Mouse (Mus musculus) left cerebral cortex, postnatal 36 days (tissue): ENCODE measurements around the gene Lrrc4c. TPM values are rescaled to one million over a fixed set of nuclear protein-coding genes. Genes with fewer than 3 reads are reported as not detected.

Source experiments
- DNase-seq, 2 experiments: peaks; one replicate each; pipeline ENCODE4 v3.0.0; 2021 to 2022; ENCODE audit warnings: low spot score in 2 of 2, mixed read lengths in 1 of 2
- intact Hi-C: fragments of 180-260 bp; cut with DNase I; formaldehyde crosslinking; loops from one replicate; pipeline ENCODE4 v1.15.1; 2025
- total RNA-seq, 2 experiments: library from RNA; stranded (reverse); gene quantifications; 2 replicates each; pipeline ENCODE4 v1.2.3; 2021

The Lrrc4c gene
- total RNA-seq, 2 experiments from 2014 or later: 118 to 135 TPM

GRCm38 (mm10) chr2:97525107-97525506 is 1207.1 kb downstream of the Lrrc4c start:
- intact Hi-C loops: no loop called here
- no peak for DNase-seq

GRCm38 (mm10) chr2:97530622-97531021 is 1212.7 kb downstream of the Lrrc4c start:
- no peak for DNase-seq
- intact Hi-C loops: no loop called here

GRCm38 (mm10) chr2:97543691-97544672 is 1226.0 kb downstream of the Lrrc4c start:
- intact Hi-C loops: no loop called here
- no peak for DNase-seq

- intact Hi-C loops: no loop called here
These were observed 1226.7 kb downstream of the Lrrc4c start for GRCm38 (mm10) chr2:97544673-97545071.

GRCm38 (mm10) chr2:97545946-97546345 is 1228.0 kb downstream of the Lrrc4c start:
- intact Hi-C loops: no loop called here

More at GRCm38 (mm10) chr2:97544673-97545071, 1226.7 kb downstream of the Lrrc4c start:
- DNase-seq: no peak

GRCm38 (mm10) chr2:97564509-97564908 is 1246.5 kb downstream of the Lrrc4c start:
- DNase-seq: no peak
- intact Hi-C loops: no loop called here

More at GRCm38 (mm10) chr2:97545946-97546345, 1228.0 kb downstream of the Lrrc4c start:
- DNase-seq: no peak

- DNase-seq: no peak
- intact Hi-C loops: no loop called here
These were observed 1251.0 kb downstream of the Lrrc4c start for GRCm38 (mm10) chr2:97568954-97569353.

- intact Hi-C loops: no loop called here
These were observed 1257.0 kb downstream of the Lrrc4c start for GRCm38 (mm10) chr2:97574921-97575320.

GRCm38 (mm10) chr2:97581132-97581531 is 1263.2 kb downstream of the Lrrc4c start:
- intact Hi-C loops: no loop called here
- DNase-seq: no peak

More at GRCm38 (mm10) chr2:97574921-97575320, 1257.0 kb downstream of the Lrrc4c start:
- no peak for DNase-seq

- intact Hi-C loops: no loop called here
These were observed 1268.4 kb downstream of the Lrrc4c start for GRCm38 (mm10) chr2:97586322-97586721.

GRCm38 (mm10) chr2:97590563-97590962 is 1272.6 kb downstream of the Lrrc4c start:
- no peak for DNase-seq
- intact Hi-C loops: no loop called here

More at GRCm38 (mm10) chr2:97586322-97586721, 1268.4 kb downstream of the Lrrc4c start:
- no peak for DNase-seq

- DNase-seq: no peak
- intact Hi-C loops: no loop called here
These were observed 1286.2 kb downstream of the Lrrc4c start for GRCm38 (mm10) chr2:97604182-97604581.

- intact Hi-C loops: loop anchor here (5.0 kb wide), 1 partner anchor 137 kb away; no protein-coding TSS in a partner anchor
- no peak for DNase-seq
These were observed 1286.8 kb downstream of the Lrrc4c start for GRCm38 (mm10) chr2:97604688-97605215.

- no peak for DNase-seq
- intact Hi-C loops: loop anchor here (5.0 kb wide), 1 partner anchor 142 kb away; no protein-coding TSS in a partner anchor
These were observed 1291.5 kb downstream of the Lrrc4c start for GRCm38 (mm10) chr2:97609436-97609835.

GRCm38 (mm10) chr2:97610566-97610965 is 1292.6 kb downstream of the Lrrc4c start:
- no peak for DNase-seq
- intact Hi-C loops: no loop called here

GRCm38 (mm10) chr2:97614724-97615123 is 1296.8 kb downstream of the Lrrc4c start:
- intact Hi-C loops: no loop called here
- no peak for DNase-seq

GRCm38 (mm10) chr2:97618589-97618988 is 1300.6 kb downstream of the Lrrc4c start:
- DNase-seq: no peak
- intact Hi-C loops: no loop called here

- no peak for DNase-seq
- intact Hi-C loops: no loop called here
These were observed 1322.0 kb downstream of the Lrrc4c start for GRCm38 (mm10) chr2:97639941-97640340.

GRCm38 (mm10) chr2:97641661-97642060 is 1323.7 kb downstream of the Lrrc4c start:
- DNase-seq: no peak
- intact Hi-C loops: no loop called here

GRCm38 (mm10) chr2:97652711-97653110 is 1334.7 kb downstream of the Lrrc4c start:
- intact Hi-C loops: no loop called here
- DNase-seq: no peak
